Mouse (Mus musculus) MEL-GATA-1-ER (cell line): ENCODE results near the gene Mctp2.

ENCODE experiments used
- DNase-seq: peaks from one replicate; pipeline ENCODE4 v3.0.0-alpha.2; 2012; ENCODE audit warnings: low read depth; ENCODE audit errors: extremely low read depth

Gene Mctp2

GRCm38 (mm10) chr7:72306382-72306841, at the start of gene Mctp2:
TSS of gene Mctp2 (minus strand) at chr7:72306608.
- no peak for DNase-seq

GRCm38 (mm10) chr7:72345901-72346300, 39.5 kb upstream of the Mctp2 start:
- no peak for DNase-seq

- no peak for DNase-seq
Measured at GRCm38 (mm10) chr7:72343751-72344150, 37.3 kb upstream of the Mctp2 start.

GRCm38 (mm10) chr7:72342822-72343221, 36.4 kb upstream of the Mctp2 start:
- DNase-seq: no peak

- DNase-seq: no peak
Measured at GRCm38 (mm10) chr7:72325961-72326360, 19.6 kb upstream of the Mctp2 start.

GRCm38 (mm10) chr7:72320906-72321305, 14.5 kb upstream of the Mctp2 start:
- no peak for DNase-seq

- DNase-seq: no peak
Measured at GRCm38 (mm10) chr7:72320441-72320840, 14.0 kb upstream of the Mctp2 start.

- DNase-seq: no peak
Measured at GRCm38 (mm10) chr7:72314395-72315060, 8.1 kb upstream of the Mctp2 start.

- DNase-seq: no peak
Measured at GRCm38 (mm10) chr7:72313908-72314307, 7.5 kb upstream of the Mctp2 start.

- no peak for DNase-seq
Measured at GRCm38 (mm10) chr7:72311582-72311981, 5.2 kb upstream of the Mctp2 start.

- DNase-seq: no peak
Measured at GRCm38 (mm10) chr7:72308078-72308477, 1.7 kb upstream of the Mctp2 start.

GRCm38 (mm10) chr7:72306847-72307246, 439 bp upstream of the Mctp2 start:
- DNase-seq: no peak

GRCm38 (mm10) chr7:72305971-72306370, 437 bp downstream of the Mctp2 start:
- DNase-seq: no peak

- DNase-seq: no peak
Measured at GRCm38 (mm10) chr7:72301667-72302066, 4.7 kb downstream of the Mctp2 start.

- DNase-seq: no peak
Measured at GRCm38 (mm10) chr7:72299726-72300125, 6.7 kb downstream of the Mctp2 start.

GRCm38 (mm10) chr7:72297013-72297412, 9.4 kb downstream of the Mctp2 start:
- DNase-seq: no peak

GRCm38 (mm10) chr7:72296171-72296570, 10.2 kb downstream of the Mctp2 start:
- no peak for DNase-seq

GRCm38 (mm10) chr7:72294886-72295285, 11.5 kb downstream of the Mctp2 start:
- DNase-seq: no peak

- no peak for DNase-seq
Measured at GRCm38 (mm10) chr7:72293784-72294538, 12.4 kb downstream of the Mctp2 start.

GRCm38 (mm10) chr7:72292232-72292913, 14.0 kb downstream of the Mctp2 start:
- no peak for DNase-seq

- DNase-seq: no peak
Measured at GRCm38 (mm10) chr7:72280721-72281120, 25.7 kb downstream of the Mctp2 start.

GRCm38 (mm10) chr7:72278412-72278811, 28.0 kb downstream of the Mctp2 start:
- DNase-seq: no peak
